Mouse (Mus musculus) neural tube, embryonic 12.5 days (tissue): ENCODE results near the gene Col16a1. TPM values are rescaled to one million over a fixed set of nuclear protein-coding genes. Genes with fewer than 3 reads are reported as not detected.

Source experiments
- ATAC-seq: fragments of 200-750 bp; cut with Nextera tagmentation; 2 replicates; pipeline ENCODE4 v1.8.0; 2017; ENCODE audit warnings: low read depth, mild to moderate bottlenecking, moderate TSS enrichment, moderate library complexity; ENCODE audit not compliant: low FRiP score
- H3K27ac ChIP-seq: fragments of 300-500 bp; sonication (generic); 2 replicates; pipeline ENCODE4 v1.5.1; 2016
- H3K27me3 ChIP-seq: fragments of 300-500 bp; sonication (generic); replicated peaks from 2 replicates; pipeline ENCODE4 v1.6.1; 2016; ENCODE audit warnings: mild to moderate bottlenecking
- H3K36me3 ChIP-seq: fragments of 300-500 bp; sonication (generic); 2 replicates; pipeline ENCODE4 v1.6.1; 2016; ENCODE audit warnings: mild to moderate bottlenecking
- H3K4me1 ChIP-seq: fragments of 300-500 bp; sonication (generic); 2 replicates; pipeline ENCODE4 v1.6.1; 2016
- H3K4me2 ChIP-seq: fragments of 300-500 bp; sonication (generic); replicated peaks from 2 replicates; pipeline ENCODE4 v1.6.1; 2016; ENCODE audit warnings: mild to moderate bottlenecking
- H3K4me3 ChIP-seq: fragments of 300-500 bp; sonication (generic); 2 replicates; pipeline ENCODE4 v1.5.1; 2016
- H3K9ac ChIP-seq: fragments of 300-500 bp; sonication (generic); 2 replicates; pipeline ENCODE4 v1.6.1; 2016; ENCODE audit warnings: mild to moderate bottlenecking
- H3K9me3 ChIP-seq: fragments of 300-500 bp; sonication (generic); 2 replicates; pipeline ENCODE4 v1.6.1; 2016; ENCODE audit warnings: mild to moderate bottlenecking
- WGBS: fragments of 180-500 bp; shearing (Covaris S2); methylation state at CpG from one replicate; pipeline ENCODE4 v1.1.7; 2016; 5-methylcytosine and 5-hydroxymethylcytosine counted together
- polyA plus RNA-seq: library from polyadenylated mRNA; unstranded; fragments of >200 nt; fragmentation: Nextera tagmentation; extraction: Ambion mirVana; gene quantifications from 2 replicates; pipeline ENCODE4 v1.2.1, GENCODE M21; 2016

The Col16a1 gene
- polyA plus RNA-seq, 1 experiment from 2014 or later, result 12.7 TPM

- Histone ChIP-seq H3K9ac (no peak overlapping the region), H3K4me1 (peaks cover 28% of the 10 kb centered on the region), H3K4me3 (no peak overlapping the region), H3K27ac (0 out of 2 replicates have a peak overlapping the region, but pooled peaks have one; percentile 20), H3K36me3 (no peaks in the 10 kb centered on the region), H3K9me3 (no peaks in the 10 kb centered on the region), H3K27me3 (peaks cover 18% of the 10 kb centered on the region), H3K4me2 (no peak overlapping the region)
- ATAC-seq, result no peak
- WGBS, result 87% methylated on average over 8 of the region's 8 CpGs
Observed at GRCm38 (mm10) chr4:130050056-130050824, 2.6 kb downstream of the Col16a1 start.

- Histone ChIP-seq H3K9me3 (no peaks in the 10 kb centered on the region), H3K4me1 (peaks cover 40% of the 10 kb centered on the region), H3K27ac (no peak overlapping the region), H3K9ac (no peak overlapping the region), H3K4me3 (no peak overlapping the region), H3K36me3 (no peaks in the 10 kb centered on the region), H3K4me2 (no peak overlapping the region), H3K27me3 (peaks cover 3% of the 10 kb centered on the region)
- 91% methylated on average over 3 of the region's 3 CpGs for WGBS
- ATAC-seq, result no peak
Observed at GRCm38 (mm10) chr4:130052283-130052682, 4.6 kb downstream of the Col16a1 start.

GRCm38 (mm10) chr4:130053111-130053510 lies 5.5 kb downstream of the Col16a1 start:
- peaks cover 32% of the 10 kb centered on the region for H3K4me1 ChIP-seq
- H3K36me3 ChIP-seq, result no peaks in the 10 kb centered on the region
- 93% methylated on average over 9 of the region's 9 CpGs for WGBS
- H3K9ac ChIP-seq, result no peak overlapping the region
- H3K4me3 ChIP-seq, result no peak overlapping the region
- no peak for ATAC-seq
- no peak overlapping the region for H3K4me2 ChIP-seq
- H3K27ac ChIP-seq, result no peak overlapping the region
- H3K27me3 ChIP-seq, result no peaks in the 10 kb centered on the region; the same call in 1 of the 2 replicates
- no peaks in the 10 kb centered on the region for H3K9me3 ChIP-seq

GRCm38 (mm10) chr4:130054727-130055126 lies 7.1 kb downstream of the Col16a1 start:
- ATAC-seq, result no peak
- no peaks in the 10 kb centered on the region for H3K27me3 ChIP-seq
- H3K9me3 ChIP-seq, result no peaks in the 10 kb centered on the region
- H3K27ac ChIP-seq, result no peak overlapping the region
- no peak overlapping the region for H3K9ac ChIP-seq
- H3K4me3 ChIP-seq, result no peak overlapping the region
- H3K36me3 ChIP-seq, result no peaks in the 10 kb centered on the region
- no peak overlapping the region for H3K4me2 ChIP-seq
- WGBS, result 36% methylated on average over 1 of the region's 1 CpGs
- H3K4me1 ChIP-seq, result peaks cover 26% of the 10 kb centered on the region

- no peak overlapping the region for H3K4me3 ChIP-seq
- H3K4me2 ChIP-seq, result no peak overlapping the region
- H3K27ac ChIP-seq, result no peak overlapping the region
- no peaks in the 10 kb centered on the region for H3K9me3 ChIP-seq
- WGBS, result 83% methylated on average over 14 of the region's 14 CpGs
- no peaks in the 10 kb centered on the region for H3K36me3 ChIP-seq
- H3K27me3 ChIP-seq, result no peaks in the 10 kb centered on the region
- no peak overlapping the region for H3K9ac ChIP-seq
- H3K4me1 ChIP-seq, result peaks cover 26% of the 10 kb centered on the region
- no peak for ATAC-seq
Observed at GRCm38 (mm10) chr4:130055160-130056010, 7.7 kb downstream of the Col16a1 start.

GRCm38 (mm10) chr4:130056011-130056322 lies 8.3 kb downstream of the Col16a1 start:
- Histone ChIP-seq H3K9ac (no peak overlapping the region), H3K4me2 (no peak overlapping the region), H3K4me1 (peaks cover 26% of the 10 kb centered on the region), H3K9me3 (no peaks in the 10 kb centered on the region), H3K36me3 (no peaks in the 10 kb centered on the region), H3K27ac (no peak overlapping the region), H3K4me3 (no peak overlapping the region), H3K27me3 (no peaks in the 10 kb centered on the region)
- ATAC-seq, result 0 out of 2 replicates have a peak, but pooled peaks have one; percentile 25
- WGBS, result 44% methylated on average over 3 of the region's 3 CpGs

GRCm38 (mm10) chr4:130056471-130056870 lies 8.8 kb downstream of the Col16a1 start:
- Histone ChIP-seq H3K36me3 (no peaks in the 10 kb centered on the region), H3K4me3 (no peak overlapping the region)

GRCm38 (mm10) chr4:130060937-130061336 lies 13.3 kb downstream of the Col16a1 start:
- peaks cover 12% of the 10 kb centered on the region for H3K4me1 ChIP-seq
- H3K4me2 ChIP-seq, result no peak overlapping the region
- no peak overlapping the region for H3K9ac ChIP-seq
- no peak overlapping the region for H3K4me3 ChIP-seq
- H3K27me3 ChIP-seq, result no peaks in the 10 kb centered on the region
- no peak for ATAC-seq
- no peaks in the 10 kb centered on the region for H3K9me3 ChIP-seq
- no peaks in the 10 kb centered on the region for H3K36me3 ChIP-seq
- no peak overlapping the region for H3K27ac ChIP-seq

More at GRCm38 (mm10) chr4:130056471-130056870, 8.8 kb downstream of the Col16a1 start:
- peaks cover 26% of the 10 kb centered on the region for H3K4me1 ChIP-seq
- no peak overlapping the region for H3K27ac ChIP-seq
- H3K9me3 ChIP-seq, result no peaks in the 10 kb centered on the region
- no peak overlapping the region for H3K4me2 ChIP-seq
- H3K27me3 ChIP-seq, result no peaks in the 10 kb centered on the region
- no peak overlapping the region for H3K9ac ChIP-seq
- no peak for ATAC-seq
- 39% methylated on average over 3 of the region's 3 CpGs for WGBS

GRCm38 (mm10) chr4:130063191-130063590 lies 15.6 kb downstream of the Col16a1 start:
- Histone ChIP-seq H3K4me1 (0 out of 2 replicates have a peak, but pooled peaks cover 4% of the 10 kb centered on the region), H3K4me3 (no peak overlapping the region), H3K27me3 (no peaks in the 10 kb centered on the region), H3K27ac (no peak overlapping the region), H3K4me2 (no peak overlapping the region), H3K9ac (no peak overlapping the region), H3K36me3 (no peaks in the 10 kb centered on the region), H3K9me3 (no peaks in the 10 kb centered on the region)
- no peak for ATAC-seq
- 61% methylated on average over 7 of the region's 7 CpGs for WGBS

GRCm38 (mm10) chr4:130066816-130067215 lies 19.2 kb downstream of the Col16a1 start:
- Histone ChIP-seq H3K9ac (no peak overlapping the region), H3K27me3 (no peaks in the 10 kb centered on the region), H3K36me3 (no peaks in the 10 kb centered on the region), H3K9me3 (no peaks in the 10 kb centered on the region), H3K4me2 (no peak overlapping the region), H3K4me3 (no peak overlapping the region), H3K27ac (no peak overlapping the region), H3K4me1 (no peaks in the 10 kb centered on the region)
- 9% methylated on average over 8 of the region's 8 CpGs for WGBS
- no peak for ATAC-seq

- 68% methylated on average over 3 of the region's 3 CpGs for WGBS
- Histone ChIP-seq H3K4me1 (no peaks in the 10 kb centered on the region), H3K36me3 (no peaks in the 10 kb centered on the region), H3K27ac (no peak overlapping the region), H3K4me2 (no peak overlapping the region), H3K9ac (no peak overlapping the region), H3K27me3 (no peaks in the 10 kb centered on the region), H3K4me3 (no peak overlapping the region), H3K9me3 (no peaks in the 10 kb centered on the region)
- ATAC-seq, result no peak
Observed at GRCm38 (mm10) chr4:130070523-130070922, 22.9 kb downstream of the Col16a1 start.

GRCm38 (mm10) chr4:130071758-130072157 lies 24.1 kb downstream of the Col16a1 start:
- no peaks in the 10 kb centered on the region for H3K9me3 ChIP-seq
- ATAC-seq, result no peak
- no peak overlapping the region for H3K4me3 ChIP-seq
- WGBS, result 91% methylated on average over 2 of the region's 2 CpGs
- H3K4me1 ChIP-seq, result peaks cover 8% of the 10 kb centered on the region
- H3K27ac ChIP-seq, result no peak overlapping the region
- H3K27me3 ChIP-seq, result no peaks in the 10 kb centered on the region
- no peak overlapping the region for H3K9ac ChIP-seq
- no peaks in the 10 kb centered on the region for H3K36me3 ChIP-seq
- H3K4me2 ChIP-seq, result no peak overlapping the region
